Mouse (Mus musculus) heart, embryonic 16.5 days (tissue): ENCODE results near the gene Slc12a6. TPM values are rescaled to one million over a fixed set of nuclear protein-coding genes. Genes with fewer than 3 reads are reported as not detected.

ENCODE experiments used
- ATAC-seq: fragments of 200-750 bp; cut with Nextera tagmentation; replicated peaks from 2 replicates; pipeline ENCODE4 v1.8.0; 2017; ENCODE audit warnings: moderate number of reproducible peaks; ENCODE audit not compliant: insufficient read depth, low FRiP score; ENCODE audit errors: extremely low read depth
- H3K27ac ChIP-seq: fragments of 300-500 bp; sonication (generic); 2 replicates; pipeline ENCODE4 v1.5.1; 2014; ENCODE audit warnings: mild to moderate bottlenecking, low read length, control low read depth, moderate library complexity
- H3K27me3 ChIP-seq: fragments of 300-500 bp; sonication (generic); 2 replicates; pipeline ENCODE4 v1.6.1; 2014; ENCODE audit warnings: low read length, mixed read lengths; ENCODE audit not compliant: control insufficient read depth, insufficient read depth
- H3K36me3 ChIP-seq: fragments of 300-500 bp; sonication (generic); 2 replicates; pipeline ENCODE4 v1.6.1; 2014; ENCODE audit not compliant: control insufficient read depth, insufficient read depth
- H3K4me1 ChIP-seq: fragments of 300-500 bp; sonication (generic); 2 replicates; pipeline ENCODE4 v1.6.1; 2014; ENCODE audit warnings: low read length, mixed read lengths; ENCODE audit not compliant: control insufficient read depth, insufficient read depth
- H3K4me2 ChIP-seq: fragments of 300-500 bp; sonication (generic); 2 replicates; pipeline ENCODE4 v1.6.1; 2014; ENCODE audit warnings: low read depth, mild to moderate bottlenecking, control low read depth, low read length
- H3K4me3 ChIP-seq: fragments of 300-500 bp; sonication (generic); 2 replicates; pipeline ENCODE4 v1.5.1; 2014; ENCODE audit warnings: mild to moderate bottlenecking, control low read depth, low read length
- H3K9ac ChIP-seq: fragments of 300-500 bp; sonication (generic); 2 replicates; pipeline ENCODE4 v1.6.1; 2014; ENCODE audit warnings: low read length, control low read depth
- H3K9me3 ChIP-seq: fragments of 300-500 bp; sonication (generic); replicated peaks from 2 replicates; pipeline ENCODE4 v1.6.1; 2016; ENCODE audit warnings: low read length; ENCODE audit not compliant: control insufficient read depth
- WGBS: fragments of 180-500 bp; shearing (Covaris S2); extraction: QIAGEN DNeasy Blood & Tissue Kit; methylation state at CpG from one replicate; pipeline ENCODE4 v1.1.7; 2014; 5-methylcytosine and 5-hydroxymethylcytosine counted together
- polyA plus RNA-seq: library from polyadenylated mRNA; unstranded; fragments of >200 nt; fragmentation: Nextera tagmentation; extraction: Ambion mirVana; gene quantifications from 2 replicates; pipeline ENCODE4 v1.2.1, GENCODE M21; 2015

Slc12a6 gene
- polyA plus RNA-seq, 1 experiment from 2014 or later = 10.1 TPM

- Histone ChIP-seq H3K27ac (no peak overlapping the region; the same call in 1 of the 2 replicates), H3K27me3 (no peaks in the 10 kb centered on the region), H3K4me3 (no peak overlapping the region), H3K9me3 (no peaks in the 10 kb centered on the region), H3K4me1 (peaks cover 7% of the 10 kb centered on the region), H3K4me2 (no peak overlapping the region), H3K36me3 (peaks cover 28% of the 10 kb centered on the region), H3K9ac (no peak overlapping the region)
- WGBS = 50% methylated on average over 4 of the region's 4 CpGs
- no peak for ATAC-seq
Measured at GRCm38 (mm10) chr2:112332051-112332898, 66.7 kb downstream of the Slc12a6 start.

- peaks cover 50% of the 10 kb centered on the region for H3K36me3 ChIP-seq
- 94% methylated on average over 6 of the region's 6 CpGs for WGBS
- no peak overlapping the region for H3K4me3 ChIP-seq
- no peak overlapping the region for H3K27ac ChIP-seq
- no peaks in the 10 kb centered on the region for H3K27me3 ChIP-seq
- H3K9ac ChIP-seq = no peak overlapping the region
- H3K4me2 ChIP-seq = no peak overlapping the region
- ATAC-seq = no peak
- H3K9me3 ChIP-seq = no peaks in the 10 kb centered on the region
- H3K4me1 ChIP-seq = peaks cover 2% of the 10 kb centered on the region
Measured at GRCm38 (mm10) chr2:112337211-112337610, 71.6 kb downstream of the Slc12a6 start.

GRCm38 (mm10) chr2:112339736-112340135, 74.1 kb downstream of the Slc12a6 start:
- Histone ChIP-seq H3K9me3 (no peaks in the 10 kb centered on the region), H3K27me3 (no peaks in the 10 kb centered on the region), H3K4me3 (no peak overlapping the region), H3K9ac (no peak overlapping the region), H3K36me3 (peaks cover 48% of the 10 kb centered on the region), H3K4me1 (no peaks in the 10 kb centered on the region), H3K27ac (no peak overlapping the region), H3K4me2 (no peak overlapping the region)
- 91% methylated on average over 2 of the region's 2 CpGs for WGBS
- no peak for ATAC-seq

- no peaks in the 10 kb centered on the region for H3K27me3 ChIP-seq
- no peak overlapping the region for H3K4me3 ChIP-seq
- no peak overlapping the region for H3K4me2 ChIP-seq
- no peaks in the 10 kb centered on the region for H3K9me3 ChIP-seq
- H3K27ac ChIP-seq = no peak overlapping the region
- ATAC-seq = no peak
- WGBS = 60% methylated on average over 3 of the region's 3 CpGs
- no peaks in the 10 kb centered on the region for H3K4me1 ChIP-seq
- peaks cover 41% of the 10 kb centered on the region for H3K36me3 ChIP-seq
- no peak overlapping the region for H3K9ac ChIP-seq
Measured at GRCm38 (mm10) chr2:112341117-112341516, 75.5 kb downstream of the Slc12a6 start.

- 92% methylated on average over 3 of the region's 3 CpGs for WGBS
- H3K4me3 ChIP-seq = no peak overlapping the region
- H3K27ac ChIP-seq = no peak overlapping the region
- H3K27me3 ChIP-seq = no peaks in the 10 kb centered on the region
- no peak for ATAC-seq
- no peak overlapping the region for H3K4me2 ChIP-seq
- no peak overlapping the region for H3K9ac ChIP-seq
- no peaks in the 10 kb centered on the region for H3K9me3 ChIP-seq
- H3K4me1 ChIP-seq = no peaks in the 10 kb centered on the region
- peaks cover 42% of the 10 kb centered on the region for H3K36me3 ChIP-seq
Measured at GRCm38 (mm10) chr2:112348246-112348645, 82.6 kb downstream of the Slc12a6 start.

GRCm38 (mm10) chr2:112353685-112354455, 88.2 kb downstream of the Slc12a6 start:
- H3K27me3 ChIP-seq = no peaks in the 10 kb centered on the region
- 82% methylated on average over 7 of the region's 7 CpGs for WGBS
- no peaks in the 10 kb centered on the region for H3K4me1 ChIP-seq
- H3K4me2 ChIP-seq = no peak overlapping the region
- no peaks in the 10 kb centered on the region for H3K9me3 ChIP-seq
- no peak for ATAC-seq
- peaks cover 69% of the 10 kb centered on the region for H3K36me3 ChIP-seq
- H3K27ac ChIP-seq = no peak overlapping the region
- H3K9ac ChIP-seq = no peak overlapping the region
- H3K4me3 ChIP-seq = no peak overlapping the region

GRCm38 (mm10) chr2:112359611-112360010, 94.0 kb downstream of the Slc12a6 start:
- no peak for ATAC-seq
- no peaks in the 10 kb centered on the region for H3K9me3 ChIP-seq
- peaks cover 77% of the 10 kb centered on the region for H3K36me3 ChIP-seq
- no peaks in the 10 kb centered on the region for H3K27me3 ChIP-seq
- H3K4me2 ChIP-seq = no peak overlapping the region
- 61% methylated on average over 2 of the region's 2 CpGs for WGBS
- H3K4me3 ChIP-seq = no peak overlapping the region
- no peak overlapping the region for H3K27ac ChIP-seq
- no peak overlapping the region for H3K9ac ChIP-seq
- no peaks in the 10 kb centered on the region for H3K4me1 ChIP-seq

GRCm38 (mm10) chr2:112360012-112360780, 94.6 kb downstream of the Slc12a6 start:
- 81% methylated on average over 12 of the region's 12 CpGs for WGBS
- Histone ChIP-seq H3K36me3 (peaks cover 74% of the 10 kb centered on the region), H3K27me3 (no peaks in the 10 kb centered on the region), H3K4me1 (no peaks in the 10 kb centered on the region), H3K27ac (no peak overlapping the region), H3K9me3 (no peaks in the 10 kb centered on the region), H3K4me3 (no peak overlapping the region), H3K9ac (no peak overlapping the region), H3K4me2 (no peak overlapping the region)
- ATAC-seq = no peak
